Mouse (Mus musculus) ovary, postnatal 14 days (tissue): Measurements from ENCODE around the gene Slc15a1.

Experiments used
- DNase-seq: peaks from one replicate; pipeline ENCODE4 v3.0.0; 2022; ENCODE audit warnings: low spot score

Gene Slc15a1

GRCm38 (mm10) chr14:121492328-121492727 lies 12.7 kb downstream of the Slc15a1 start:
- no peak for DNase-seq

- no peak for DNase-seq
Observed at GRCm38 (mm10) chr14:121485722-121486121, 19.3 kb downstream of the Slc15a1 start.

GRCm38 (mm10) chr14:121484436-121484835 lies 20.6 kb downstream of the Slc15a1 start:
- no peak for DNase-seq

GRCm38 (mm10) chr14:121482181-121482580 lies 22.9 kb downstream of the Slc15a1 start:
- DNase-seq, result no peak

- DNase-seq, result no peak
Observed at GRCm38 (mm10) chr14:121481591-121481990, 23.5 kb downstream of the Slc15a1 start.

- DNase-seq, result no peak
Observed at GRCm38 (mm10) chr14:121479096-121479495, 26.0 kb downstream of the Slc15a1 start.

GRCm38 (mm10) chr14:121477925-121478693 lies 26.9 kb downstream of the Slc15a1 start:
- no peak for DNase-seq

- DNase-seq, result no peak
Observed at GRCm38 (mm10) chr14:121473869-121474268, 31.2 kb downstream of the Slc15a1 start.

- no peak for DNase-seq
Observed at GRCm38 (mm10) chr14:121471545-121472121, 33.4 kb downstream of the Slc15a1 start.

GRCm38 (mm10) chr14:121469601-121470000 lies 35.5 kb downstream of the Slc15a1 start:
- no peak for DNase-seq

- DNase-seq, result no peak
Observed at GRCm38 (mm10) chr14:121467646-121468045, 37.4 kb downstream of the Slc15a1 start.

- DNase-seq, result no peak
Observed at GRCm38 (mm10) chr14:121466501-121466900, 38.6 kb downstream of the Slc15a1 start.

GRCm38 (mm10) chr14:121464318-121464717 lies 40.7 kb downstream of the Slc15a1 start:
- no peak for DNase-seq

- DNase-seq, result no peak
Observed at GRCm38 (mm10) chr14:121462756-121463155, 42.3 kb downstream of the Slc15a1 start.

GRCm38 (mm10) chr14:121460966-121461365 lies 44.1 kb downstream of the Slc15a1 start:
- DNase-seq, result no peak

GRCm38 (mm10) chr14:121458521-121458920 lies 46.5 kb downstream of the Slc15a1 start:
- DNase-seq, result no peak

GRCm38 (mm10) chr14:121457536-121457935 lies 47.5 kb downstream of the Slc15a1 start:
- DNase-seq, result no peak

- DNase-seq, result no peak
Observed at GRCm38 (mm10) chr14:121456416-121457285, 48.4 kb downstream of the Slc15a1 start.

GRCm38 (mm10) chr14:121455976-121456375 lies 49.1 kb downstream of the Slc15a1 start:
- no peak for DNase-seq

- peak; percentile 53 for DNase-seq
Observed at GRCm38 (mm10) chr14:121455527-121455926, 49.5 kb downstream of the Slc15a1 start.

- DNase-seq, result no peak
Observed at GRCm38 (mm10) chr14:121453130-121453529, 51.9 kb downstream of the Slc15a1 start.

- DNase-seq, result no peak
Observed at GRCm38 (mm10) chr14:121452227-121452626, 52.8 kb downstream of the Slc15a1 start.
